7 mouse cellular contexts compared by ENCODE assay signal in the genomic region with DNA sequence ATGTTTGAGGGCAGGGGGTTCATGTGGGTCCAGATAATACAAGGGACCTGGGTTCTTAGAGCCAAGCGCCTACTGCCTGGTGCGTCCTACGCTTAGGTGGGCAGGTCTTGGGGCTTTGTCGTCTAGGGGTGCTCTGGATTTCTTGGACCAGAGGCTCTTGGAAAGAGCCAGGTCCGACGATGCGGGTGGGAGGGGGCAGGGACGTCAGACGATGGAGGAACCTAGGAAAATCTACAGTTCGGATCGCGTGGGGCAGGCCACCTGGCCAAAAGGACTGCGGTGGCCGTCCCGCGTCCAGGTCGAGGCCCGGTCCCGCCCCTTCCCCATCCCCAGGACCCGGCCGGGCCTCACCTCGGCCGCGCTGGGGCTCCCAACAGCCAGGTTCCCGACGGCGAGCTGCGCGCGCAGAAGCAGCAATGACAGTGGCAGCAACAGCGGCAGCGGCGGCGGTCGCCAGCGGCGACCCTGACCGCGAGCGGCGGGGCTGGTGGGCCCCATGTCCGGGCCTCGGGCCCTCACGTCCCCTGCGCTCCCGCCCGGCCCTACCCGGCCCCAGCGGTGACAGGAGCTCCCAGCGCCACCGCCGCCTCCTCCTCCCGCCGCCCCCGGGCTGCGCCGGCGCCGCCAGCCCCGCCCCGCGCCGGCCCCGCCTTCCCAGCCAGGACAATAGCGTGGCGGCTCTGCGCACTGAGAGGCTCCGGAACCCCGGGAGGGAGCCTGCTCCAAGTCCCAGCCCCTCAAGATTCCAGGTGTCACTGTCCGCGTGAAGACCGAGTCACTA. TPM values are rescaled to one million over a fixed set of nuclear protein-coding genes. Genes with fewer than 3 reads are reported as not detected.
DNase-seq lines count a peak whose midpoint lies in the region; ATAC-seq and TF ChIP-seq lines count a peak whose summit lies in the region.

A gene (minus strand): TSS at position 565 of the 781 bp plus-strand sequence.

- H3K9ac ChIP-seq in forebrain, embryonic 12.5 days, result peak within 1 kb of the TSS; percentile 83
- H3K9ac ChIP-seq in hindbrain, embryonic 14.5 days, result peak within 1 kb of the TSS; percentile 98
- H3K9ac ChIP-seq in lung, postnatal 0 days (replicated peaks; ENCODE audit: low read depth), result 0 out of 2 replicates have a peak within 1 kb of the TSS, but pooled peaks have one; percentile 12

- H3K4me2 ChIP-seq in forebrain, embryonic 12.5 days, result peak within 1 kb of the TSS; percentile 85
- H3K4me2 ChIP-seq in hindbrain, embryonic 14.5 days (replicated peaks), result peak within 1 kb of the TSS; percentile 82
- H3K4me2 ChIP-seq in lung, postnatal 0 days (replicated peaks; ENCODE audit: low read depth, low read length), result peak within 1 kb of the TSS; percentile 88

- WGBS in forebrain, embryonic 12.5 days, result under 1% methylated on average over 52 of the region's 72 CpGs
- WGBS in hindbrain, embryonic 14.5 days, result under 1% methylated on average over 53 of the region's 72 CpGs
- WGBS in lung, postnatal 0 days, result 3% methylated on average over 34 of the region's 72 CpGs

- POLR2A ChIA-PET in Patski (lab: Charles Lee), result no interaction called here

- TF ChIP-seq EP300 in lung, postnatal 0 days (IDR thresholded peaks at IDR 0.05), result no peak

- no peak for DNase-seq in Patski (ENCODE audit: low read depth, low spot score)
- DNase-seq in brain, embryonic 14.5 days (ENCODE audit: low read depth), result peak; percentile 87
- DNase-seq in hindbrain, embryonic 14.5 days (ENCODE audit: low spot score), result peak; percentile 82
- DNase-seq in layer of hippocampus, postnatal 14 days (ENCODE audit: low spot score in 2 of 2), result peak; percentile 69 to 73
- DNase-seq in lung, postnatal 0 days (ENCODE audit: low spot score), result peak; percentile 26
- DNase-seq in right cerebral cortex, adult 2 months (ENCODE audit: low spot score in 2 of 2), result peak; percentile 78 to 80

- CTCF ChIA-PET in Patski (lab: Charles Lee), result no interaction called here

- in situ Hi-C loops in Patski (cut with MboI; ENCODE audit: low pct_unique_long_range_greater_than_20kb), result no loop called here

- peak; percentile 69; the same call in 1 of the 2 replicates for TF ChIP-seq POLR2A in brain, embryonic 14.5 days (IDR thresholded peaks at IDR 0.05; ENCODE audit: borderline replicate concordance, extremely low read depth, insufficient read depth, insufficient read length, poor library complexity, severe bottlenecking)

- peak within 1 kb of the TSS; percentile 95 for H3K27ac ChIP-seq in forebrain, embryonic 12.5 days
- H3K27ac ChIP-seq in hindbrain, embryonic 14.5 days, result peak within 1 kb of the TSS; percentile 99
- H3K27ac ChIP-seq in lung, postnatal 0 days (ENCODE audit: low read length), result no peak within 1 kb of the TSS

- ATAC-seq in Patski, result peak; percentile 52
- ATAC-seq in forebrain, embryonic 12.5 days (ENCODE audit: low FRiP score), result peak; percentile 92
- ATAC-seq in hindbrain, embryonic 14.5 days (ENCODE audit: low FRiP score), result peak; percentile 84
- ATAC-seq in lung, postnatal 0 days, result peak; percentile 76

- no peak for TF ChIP-seq CTCF in Patski (IDR thresholded peaks at IDR 0.05)
- TF ChIP-seq CTCF in brain, embryonic 14.5 days (IDR thresholded peaks at IDR 0.05; ENCODE audit: borderline replicate concordance, extremely low read depth, insufficient read depth, insufficient read length), result no peak
- no peak for TF ChIP-seq CTCF in lung, postnatal 0 days (IDR thresholded peaks at IDR 0.05)

- H3K4me3 ChIP-seq in forebrain, embryonic 12.5 days (replicated peaks), result peak within 1 kb of the TSS; percentile 84
- H3K4me3 ChIP-seq in hindbrain, embryonic 14.5 days (replicated peaks; ENCODE audit: low read length), result peak within 1 kb of the TSS; percentile 92
- peak within 1 kb of the TSS; percentile 55 for H3K4me3 ChIP-seq in lung, postnatal 0 days (ENCODE audit: low read depth, low read length)

- no peaks in the 10 kb centered on the region for H3K27me3 ChIP-seq in Patski
- no peaks in the 10 kb centered on the region; the same call in 1 of the 2 replicates for H3K27me3 ChIP-seq in forebrain, embryonic 12.5 days
- H3K27me3 ChIP-seq in hindbrain, embryonic 14.5 days (ENCODE audit: control insufficient read depth, insufficient read depth, low read length), result no peaks in the 10 kb centered on the region
- no peaks in the 10 kb centered on the region for H3K27me3 ChIP-seq in lung, postnatal 0 days (replicated peaks; ENCODE audit: insufficient read depth, low read length)

- H3K36me3 ChIP-seq in forebrain, embryonic 12.5 days (replicated peaks), result peaks cover 20% of the 10 kb centered on the region
- H3K36me3 ChIP-seq in hindbrain, embryonic 14.5 days (replicated peaks; ENCODE audit: control insufficient read depth, insufficient read depth), result peaks cover 32% of the 10 kb centered on the region
- no peaks in the 10 kb centered on the region for H3K36me3 ChIP-seq in lung, postnatal 0 days (ENCODE audit: insufficient read depth, low read length)

- 0 out of 2 replicates have a peak, but pooled peaks cover 4% of the 10 kb centered on the region for H3K9me3 ChIP-seq in forebrain, embryonic 12.5 days
- no peaks in the 10 kb centered on the region for H3K9me3 ChIP-seq in hindbrain, embryonic 14.5 days (ENCODE audit: control insufficient read depth, low read length)
- H3K9me3 ChIP-seq in lung, postnatal 0 days (ENCODE audit: low read length), result no peaks in the 10 kb centered on the region

- H3K4me1 ChIP-seq in forebrain, embryonic 12.5 days, result peaks cover 42% of the 10 kb centered on the region
- peaks cover 25% of the 10 kb centered on the region; the same call in 1 of the 2 replicates for H3K4me1 ChIP-seq in hindbrain, embryonic 14.5 days (replicated peaks; ENCODE audit: control insufficient read depth, insufficient read depth, low read length)
- no peaks in the 10 kb centered on the region for H3K4me1 ChIP-seq in lung, postnatal 0 days (ENCODE audit: insufficient read depth, low read depth, low read length)

RNA-seq across cellular contexts. Expression of the gene that starts here (rescaled TPM):
- polyA plus RNA-seq in Patski (2021), result 104 TPM
- 571 and 616 TPM in 2 replicates for polyA plus RNA-seq in brain, embryonic 14.5 days (2012; rRNA removed)
- 214 and 237 TPM in 2 replicates for polyA plus RNA-seq in forebrain, embryonic 12.5 days (2016; fragmentation: Nextera tagmentation; extraction: Ambion mirVana)
- 690 and 752 TPM in 2 replicates for polyA plus RNA-seq in hindbrain, embryonic 14.5 days (2014; fragmentation: Nextera tagmentation; extraction: Ambion mirVana)
- total RNA-seq in layer of hippocampus, postnatal 14 days (2021), result 100 to 1,000 TPM; 981 to 987 TPM
- polyA plus RNA-seq in lung, postnatal 0 days (2015; fragmentation: Nextera tagmentation; extraction: Ambion mirVana), result 6.8 and 8.1 TPM in 2 replicates

Comparison
In these comparisons a context has a peak if more than half of its experiments do, and no peak if none do; other contexts are left out.
1. RNA of the gene that starts here (polyA plus RNA-seq): 690 to 752 TPM in hindbrain, embryonic 14.5 days, 571 to 616 TPM in brain, embryonic 14.5 days, 214 to 237 TPM in forebrain, embryonic 12.5 days and 104 TPM in Patski (single experiment); 6.8 to 8.1 TPM in lung, postnatal 0 days; every median in the first group is over 10 times any median in the second.
2. H3K9ac ChIP-seq: peak in every context shown above with its lines; median percentile 98 in hindbrain, embryonic 14.5 days; 83 in forebrain, embryonic 12.5 days; 12 in lung, postnatal 0 days.
3. Peak in every context shown above with its lines, with median percentiles within 50 percentile points of each other: ATAC-seq, H3K4me2 ChIP-seq and H3K4me3 ChIP-seq.